Mouse (Mus musculus) liver, adult 2 months (tissue): Measurements from ENCODE around the gene AK157302.
"Not testable (repeated sequence)": the region's sequence is repeated elsewhere in the genome, so short reads cannot be mapped to it uniquely, and the experiment has no call there.

Source experiments
- CTCF ChIP-seq: fragments of 200-500 bp; IDR thresholded peaks from 2 replicates; pipeline ENCODE4 v1.5.1; 2011; ENCODE audit warnings: low read depth, low read length, control low read depth
- POLR2A ChIP-seq: fragments of 200-500 bp; IDR thresholded peaks from 2 replicates; pipeline ENCODE4 v1.6.1; 2011; ENCODE audit warnings: low read length, control low read depth; ENCODE audit not compliant: insufficient read depth; ENCODE audit errors: extremely low read depth

GRCm38 (mm10) chr13:21501182-21501581 lies 6.2 kb downstream of the AK157302 start, which contains the start of gene Gm11273:
- TF ChIP-seq CTCF, POLR2A: not testable (repeated sequence)
